Mouse (Mus musculus) heart, adult 2 months (tissue): ENCODE measurements around the gene Vmn1r94. TPM values are rescaled to one million over a fixed set of nuclear protein-coding genes. Genes with fewer than 3 reads are reported as not detected.
"Not testable (repeated sequence)": the region's sequence is repeated elsewhere in the genome, so short reads cannot be mapped to it uniquely, and the experiment has no call there.

Experiments used
- DNase-seq, 2 experiments: peaks; one replicate each; pipeline ENCODE4 v3.0.0; 2021
- H3K27ac ChIP-seq: fragments of 200-600 bp; 2 replicates; pipeline ENCODE4 v1.8.1; 2022
- H3K27me3 ChIP-seq: fragments of 200-500 bp; 2 replicates; pipeline ENCODE4 v1.6.1; 2012; ENCODE audit warnings: mild to moderate bottlenecking, low read length, inconsistent platforms, mixed read lengths; ENCODE audit not compliant: control insufficient read depth, insufficient read depth
- H3K36me3 ChIP-seq: fragments of 200-500 bp; 2 replicates; pipeline ENCODE4 v1.6.1; 2012; ENCODE audit warnings: low read length, inconsistent platforms; ENCODE audit not compliant: control insufficient read depth, insufficient read depth
- H3K4me1 ChIP-seq: fragments of 200-500 bp; 2 replicates; pipeline ENCODE4 v1.6.1; 2011; ENCODE audit warnings: low read length; ENCODE audit not compliant: control insufficient read depth, insufficient read depth
- H3K4me3 ChIP-seq: fragments of 200-600 bp; 2 replicates; pipeline ENCODE4 v1.8.1; 2022
- H3K79me2 ChIP-seq: fragments of 200-500 bp; replicated peaks from 2 replicates; pipeline ENCODE4 v1.6.1; 2012; ENCODE audit warnings: mild to moderate bottlenecking, inconsistent platforms, low read length, moderate library complexity, mixed read lengths; ENCODE audit not compliant: control insufficient read depth, insufficient read depth
- H3K9ac ChIP-seq: fragments of 200-500 bp; 2 replicates; pipeline ENCODE4 v1.6.1; 2012; ENCODE audit warnings: low read depth, mild to moderate bottlenecking, control low read depth, inconsistent platforms, low read length, mixed read lengths
- WGBS: fragments of 180-500 bp; shearing (Covaris S2); methylation state at CpG from one replicate; pipeline ENCODE4 v1.1.7; 2018; 5-methylcytosine and 5-hydroxymethylcytosine counted together
- intact Hi-C: fragments of 180-260 bp; cut with DNase I; formaldehyde crosslinking; loops from one replicate; pipeline ENCODE4 v1.15.1; 2025
- long read RNA-seq: library from polyadenylated mRNA; stranded (forward); transcript quantifications from one replicate; pipeline ENCODE4 v2.0.0, GENCODE M21; 2021
- polyA plus RNA-seq: library from polyadenylated mRNA; depleted of rRNA; stranded (reverse); fragments of >200 nt; gene quantifications from 2 replicates; pipeline ENCODE4 v1.2.3, GENCODE M21; 2012; rRNA removed
- total RNA-seq, 2 experiments: library from RNA; stranded (reverse); gene quantifications; 2 replicates each; pipeline ENCODE4 v1.2.3; 2021

Gene Vmn1r94
- total RNA-seq (not detected), polyA plus RNA-seq (not detected in 2 replicates)
- long read RNA-seq, result 0 reads

DNA sequence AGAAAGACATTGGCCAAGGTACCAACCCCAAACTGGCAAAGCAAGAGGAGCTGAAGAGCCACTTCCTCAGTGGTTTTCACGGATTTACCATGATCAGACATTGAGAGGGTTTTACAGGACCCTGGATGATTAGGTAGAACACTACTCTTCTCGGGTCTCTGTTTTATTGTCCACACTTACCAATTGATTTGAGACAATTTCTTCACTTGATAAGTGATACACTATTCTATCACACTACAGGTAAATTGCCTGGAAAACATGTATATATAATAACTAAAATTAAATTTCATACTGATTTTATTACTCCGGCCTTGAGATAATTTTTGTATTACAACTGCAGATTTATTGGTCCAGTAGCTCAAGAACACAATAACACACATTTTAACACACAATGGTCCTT is at the start of gene Vmn1r94:
Gene Vmn1r94, minus strand, starts transcription at position 101 of the 400 bp plus-strand sequence.
- H3K9ac ChIP-seq, H3K79me2 ChIP-seq, H3K27ac ChIP-seq, H3K4me1 ChIP-seq, H3K36me3 ChIP-seq, H3K27me3 ChIP-seq, DNase-seq, H3K4me3 ChIP-seq, intact Hi-C loops: not testable (repeated sequence)
- WGBS, result no CpG with 5 or more reads among the region's 3 CpGs

DNA sequence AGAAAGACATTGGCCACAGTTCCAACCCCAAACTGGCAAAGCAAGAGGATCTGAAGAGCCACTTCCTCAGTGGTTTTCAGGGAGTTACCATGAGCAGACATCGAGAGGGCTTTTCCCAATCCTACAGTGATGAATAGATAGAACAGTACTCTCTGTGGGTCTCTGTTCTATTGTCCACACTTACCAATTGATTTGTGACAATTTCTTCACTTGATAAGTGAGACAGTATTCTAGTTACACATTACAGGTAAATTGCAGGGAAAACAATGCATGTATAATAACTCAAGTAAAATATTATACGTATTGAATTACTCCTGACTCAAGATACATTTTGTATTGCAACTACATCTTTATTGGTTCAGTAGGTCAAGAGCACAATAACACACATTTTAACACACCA is 37.3 kb upstream of the Vmn1r94 start, which contains the start of gene Gm6164:
Gene Gm6164, minus strand, starts transcription at position 101 of the 400 bp plus-strand sequence.
- H3K79me2 ChIP-seq, intact Hi-C loops: not testable (repeated sequence)
- WGBS, result no CpG with 5 or more reads among the region's 2 CpGs

DNA sequence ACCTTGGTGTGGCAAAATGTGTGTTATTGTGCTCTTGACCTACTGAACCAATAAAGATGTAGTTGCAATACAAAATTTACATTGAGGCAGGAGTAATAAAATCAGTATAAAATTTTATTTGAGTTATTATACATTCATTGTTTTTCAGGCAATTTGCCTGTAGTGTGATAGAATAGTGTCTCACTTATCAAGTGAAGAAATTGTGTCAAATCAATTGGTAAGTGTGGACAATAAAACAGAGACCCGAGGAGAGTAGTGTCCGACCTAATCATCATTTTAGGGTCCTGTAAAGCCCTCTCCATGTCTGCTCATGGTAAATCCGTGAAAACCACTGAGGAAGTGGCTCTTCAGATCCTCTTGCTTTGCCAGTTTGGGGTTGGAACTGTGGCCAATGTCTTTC is 25.2 kb upstream of the Vmn1r94 start, which contains the start of gene Vmn1r95:
Gene Vmn1r95, plus strand, starts transcription at position 301 of the 400 bp plus-strand sequence.
- H3K27ac ChIP-seq, H3K27me3 ChIP-seq, H3K36me3 ChIP-seq, H3K4me1 ChIP-seq, H3K4me3 ChIP-seq, intact Hi-C loops, H3K9ac ChIP-seq, DNase-seq, H3K79me2 ChIP-seq: not testable (repeated sequence)
- no CpG with 5 or more reads among the region's 3 CpGs for WGBS

More for the DNA sequence above, 37.3 kb upstream of the Vmn1r94 start, which contains the start of gene Gm6164:
- not testable (repeated sequence) for DNase-seq, H3K36me3 ChIP-seq, H3K27ac ChIP-seq, H3K4me3 ChIP-seq, H3K9ac ChIP-seq, H3K4me1 ChIP-seq, H3K27me3 ChIP-seq

DNA sequence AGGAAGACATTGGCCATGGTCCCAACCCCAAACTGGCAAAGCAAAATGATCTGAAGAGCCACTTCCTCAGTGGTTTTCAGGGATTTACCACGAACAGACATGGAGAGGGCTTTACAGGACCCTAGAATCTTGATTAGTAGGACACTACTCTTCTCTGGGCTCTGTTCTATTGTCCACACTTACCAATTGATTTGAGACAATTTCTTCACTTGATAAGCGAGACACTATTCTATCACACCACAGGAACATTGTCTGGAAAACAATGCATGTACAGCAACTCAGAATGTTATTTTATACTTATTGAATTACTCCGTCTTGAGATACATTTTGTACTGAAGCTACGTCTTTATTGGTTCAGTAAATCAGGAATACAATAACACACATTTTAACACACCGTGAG is 29.2 kb downstream of the Vmn1r94 start, which contains the start of gene Vmn1r93:
Gene Vmn1r93, minus strand, starts transcription at position 101 of the 400 bp plus-strand sequence.
- H3K79me2 ChIP-seq, H3K36me3 ChIP-seq, intact Hi-C loops, DNase-seq, H3K9ac ChIP-seq, H3K27me3 ChIP-seq, H3K4me1 ChIP-seq, H3K4me3 ChIP-seq, H3K27ac ChIP-seq: not testable (repeated sequence)
- no CpG with 5 or more reads among the region's 5 CpGs for WGBS

DNA sequence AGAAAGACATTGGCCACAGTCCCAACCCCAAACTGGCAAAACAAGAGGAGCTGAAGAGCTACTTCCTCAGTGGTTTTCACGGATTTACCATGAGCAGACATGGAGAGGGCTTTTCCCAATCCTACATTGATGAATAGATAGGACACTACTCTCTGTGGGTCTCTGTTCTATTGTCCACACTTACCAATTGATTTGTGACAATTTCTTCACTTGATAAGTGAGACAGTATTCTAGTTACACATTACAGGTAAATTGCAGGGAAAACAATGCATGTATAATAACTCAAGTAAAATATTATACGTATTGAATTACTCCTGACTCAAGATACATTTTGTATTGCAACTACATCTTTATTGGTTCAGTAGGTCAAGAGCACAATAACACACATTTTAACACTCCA is 45.7 kb downstream of the Vmn1r94 start, which contains the start of gene Gm16442:
Gene Gm16442, minus strand, starts transcription at position 101 of the 400 bp plus-strand sequence.
- H3K27ac ChIP-seq, intact Hi-C loops: not testable (repeated sequence)

More for the DNA sequence above, 45.7 kb downstream of the Vmn1r94 start, which contains the start of gene Gm16442:
- not testable (repeated sequence) for H3K4me3 ChIP-seq, DNase-seq, H3K79me2 ChIP-seq, H3K27me3 ChIP-seq, H3K9ac ChIP-seq, H3K4me1 ChIP-seq, H3K36me3 ChIP-seq
- WGBS, result no CpG with 5 or more reads among the region's 2 CpGs

Other genes with a start within 250 kb of the Vmn1r94 start
- gene Pvr, start 247.2 kb downstream of the Vmn1r94 start, total RNA-seq, result 10 to 100 TPM; 20.1 to 24.5 TPM
- 18.1 and 34.0 TPM in 2 replicates for gene Pvr, start 247.2 kb downstream of the Vmn1r94 start, polyA plus RNA-seq
- 1 to 10 TPM; 1.9 to 2.9 TPM for gene Igsf23, start 217.6 kb downstream of the Vmn1r94 start, total RNA-seq
- 8.6 and 9.9 TPM in 2 replicates for gene Igsf23, start 217.6 kb downstream of the Vmn1r94 start, polyA plus RNA-seq
- not detected for gene Ceacam20, start 203.0 kb downstream of the Vmn1r94 start, total RNA-seq
- not detected in 2 replicates for gene Ceacam20, start 203.0 kb downstream of the Vmn1r94 start, polyA plus RNA-seq
- not detected for gene Nlrp9b, start 176.9 kb downstream of the Vmn1r94 start, total RNA-seq
- not detected in 2 replicates for gene Nlrp9b, start 176.9 kb downstream of the Vmn1r94 start, polyA plus RNA-seq
- not detected for gene Vmn1r91, start 68.7 kb downstream of the Vmn1r94 start, total RNA-seq
- not detected in 2 replicates for gene Vmn1r91, start 68.7 kb downstream of the Vmn1r94 start, polyA plus RNA-seq
- not detected for gene Gm16442, start 45.8 kb downstream of the Vmn1r94 start, total RNA-seq
- gene Gm16442, start 45.8 kb downstream of the Vmn1r94 start, polyA plus RNA-seq, result not detected in 2 replicates
- gene Vmn1r93, start 29.3 kb downstream of the Vmn1r94 start, total RNA-seq, result not detected
- not detected in 2 replicates for gene Vmn1r93, start 29.3 kb downstream of the Vmn1r94 start, polyA plus RNA-seq
- gene Vmn1r95, start 25.3 kb upstream of the Vmn1r94 start, total RNA-seq, result not detected
- not detected in 2 replicates for gene Vmn1r95, start 25.3 kb upstream of the Vmn1r94 start, polyA plus RNA-seq
- gene Gm6164, start 37.2 kb upstream of the Vmn1r94 start, total RNA-seq, result not detected
- gene Gm6164, start 37.2 kb upstream of the Vmn1r94 start, polyA plus RNA-seq, result not detected in 2 replicates
- gene Gm4498, start 65.5 kb upstream of the Vmn1r94 start, total RNA-seq, result not detected
- gene Gm4498, start 65.5 kb upstream of the Vmn1r94 start, polyA plus RNA-seq, result not detected in 2 replicates
- not detected for gene Gm5890, start 94.5 kb upstream of the Vmn1r94 start, total RNA-seq
- not detected in 2 replicates for gene Gm5890, start 94.5 kb upstream of the Vmn1r94 start, polyA plus RNA-seq
- gene Gm4133, start 165.7 kb upstream of the Vmn1r94 start, total RNA-seq, result not detected
- gene Gm4133, start 165.7 kb upstream of the Vmn1r94 start, polyA plus RNA-seq, result not detected in 2 replicates
- not detected for gene Gm5728, start 207.0 kb upstream of the Vmn1r94 start, total RNA-seq
- gene Gm5728, start 207.0 kb upstream of the Vmn1r94 start, polyA plus RNA-seq, result not detected in 2 replicates
- not detected for gene Vmn1r100, start 249.6 kb upstream of the Vmn1r94 start, total RNA-seq
- gene Vmn1r100, start 249.6 kb upstream of the Vmn1r94 start, polyA plus RNA-seq, result not detected in 2 replicates